Mouse (Mus musculus): ENCODE results near the gene Mfsd6l. TPM values are rescaled to one million over a fixed set of nuclear protein-coding genes. Genes with fewer than 3 reads are reported as not detected.
A peak's percentile ranks its signal among the peaks of the same experiment; 100 is the strongest.

Mfsd6l gene
- 0.23 TPM in 1 of 2 replicates, not detected in the other for polyA plus RNA-seq (2015; fragmentation: Nextera tagmentation; extraction: Ambion mirVana)

DNA sequence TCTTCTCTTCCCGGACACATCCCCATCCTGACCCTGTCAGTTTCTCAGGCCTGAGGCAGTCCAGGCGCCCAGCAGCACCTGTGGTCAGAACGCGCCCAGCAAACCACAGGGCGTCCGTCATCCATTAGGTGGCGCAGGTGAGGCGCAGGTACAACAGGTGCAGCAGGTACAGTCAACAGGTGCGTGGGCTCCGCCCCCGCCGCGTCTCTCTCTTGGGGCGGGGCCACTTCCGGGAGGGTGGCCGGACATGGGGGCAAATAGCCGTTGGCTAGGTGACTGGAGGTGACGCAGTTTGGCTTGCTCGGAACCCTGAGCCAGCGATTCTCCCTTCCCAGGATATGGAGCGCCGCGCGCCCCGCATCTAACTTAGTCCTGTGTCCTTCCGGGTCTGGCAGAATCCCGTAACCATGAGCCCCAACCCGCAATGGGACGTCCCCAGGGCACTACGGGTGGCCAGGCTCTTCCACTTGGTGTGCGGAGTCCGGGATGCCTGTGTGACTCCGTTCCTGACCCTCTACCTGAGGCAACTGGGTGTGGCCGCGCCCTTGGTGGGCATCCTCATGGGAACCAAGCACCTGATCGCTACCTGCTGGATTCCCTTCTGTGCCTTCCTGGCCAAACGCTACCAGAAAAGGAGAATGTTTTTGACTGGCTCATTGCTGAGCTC is at the start of gene Mfsd6l:
TSS of gene Mfsd6l (plus strand) at position 269 of the 667 bp plus-strand sequence.
- Histone ChIP-seq H3K9me3 (replicated peaks) (no peaks in the 10 kb centered on the region), H3K36me3 (no peaks in the 10 kb centered on the region), H3K4me1 (peaks cover 7% of the 10 kb centered on the region), H3K4me2 (peak within 1 kb of the TSS; percentile 53), H3K9ac (replicated peaks) (no peak within 1 kb of the TSS), H3K27me3 (replicated peaks) (peaks cover 12% of the 10 kb centered on the region), H3K27ac (replicated peaks) (no peak within 1 kb of the TSS), H3K4me3 (replicated peaks) (peak within 1 kb of the TSS; percentile 29)
- ATAC-seq (ENCODE audit: low FRiP score) = no peak
- WGBS = 9% methylated on average over 37 of the region's 37 CpGs

DNA sequence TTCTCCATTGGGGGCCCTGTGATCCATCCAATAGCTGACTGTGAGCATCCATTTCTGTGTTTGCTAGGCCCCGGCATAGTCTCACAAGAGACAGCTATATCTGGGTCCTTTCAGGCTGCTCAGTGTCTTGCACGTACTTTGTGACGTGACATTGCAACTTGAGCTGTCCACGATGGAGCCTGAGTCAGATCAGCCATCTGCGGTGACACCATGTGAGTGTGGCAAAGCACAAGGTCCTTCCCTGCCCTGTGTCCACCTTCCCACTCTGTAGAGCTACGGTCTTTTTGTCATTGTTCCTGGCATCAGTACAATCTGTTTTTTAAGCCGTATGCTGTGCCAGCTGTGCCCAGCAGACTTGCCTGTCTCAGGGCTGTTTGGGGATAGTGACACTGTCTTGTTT is 48.7 kb upstream of the Mfsd6l start:
- WGBS = 88% methylated on average over 7 of the region's 7 CpGs
- Histone ChIP-seq H3K4me3 (replicated peaks) (no peak overlapping the region), H3K9ac (replicated peaks) (no peak overlapping the region), H3K4me1 (no peaks in the 10 kb centered on the region), H3K27me3 (replicated peaks) (no peaks in the 10 kb centered on the region), H3K9me3 (replicated peaks) (no peaks in the 10 kb centered on the region), H3K4me2 (no peak overlapping the region), H3K27ac (replicated peaks) (no peak overlapping the region), H3K36me3 (no peaks in the 10 kb centered on the region)
- no peak for ATAC-seq (ENCODE audit: low FRiP score)

- no peaks in the 10 kb centered on the region for H3K27me3 ChIP-seq (replicated peaks)
- H3K9me3 ChIP-seq (replicated peaks) = no peaks in the 10 kb centered on the region
- H3K4me1 ChIP-seq = no peaks in the 10 kb centered on the region
- no peak overlapping the region for H3K27ac ChIP-seq (replicated peaks)
- no peak overlapping the region for H3K4me3 ChIP-seq (replicated peaks)
- no peaks in the 10 kb centered on the region for H3K36me3 ChIP-seq
- no peak for ATAC-seq (ENCODE audit: low FRiP score)
- H3K4me2 ChIP-seq = no peak overlapping the region
- H3K9ac ChIP-seq (replicated peaks) = no peak overlapping the region
- 81% methylated on average over 5 of the region's 5 CpGs for WGBS
Measured at GRCm38 (mm10) chr11:68508619-68509018, 47.4 kb upstream of the Mfsd6l start.

- Histone ChIP-seq H3K36me3 (no peaks in the 10 kb centered on the region), H3K4me2 (no peak overlapping the region), H3K9me3 (replicated peaks) (no peaks in the 10 kb centered on the region), H3K27ac (replicated peaks) (no peak overlapping the region), H3K9ac (replicated peaks) (no peak overlapping the region), H3K4me1 (no peaks in the 10 kb centered on the region), H3K4me3 (replicated peaks) (no peak overlapping the region), H3K27me3 (replicated peaks) (no peaks in the 10 kb centered on the region)
- 68% methylated on average over 2 of the region's 2 CpGs for WGBS
- no peak for ATAC-seq (ENCODE audit: low FRiP score)
Measured at GRCm38 (mm10) chr11:68509194-68509593, 46.8 kb upstream of the Mfsd6l start.

DNA sequence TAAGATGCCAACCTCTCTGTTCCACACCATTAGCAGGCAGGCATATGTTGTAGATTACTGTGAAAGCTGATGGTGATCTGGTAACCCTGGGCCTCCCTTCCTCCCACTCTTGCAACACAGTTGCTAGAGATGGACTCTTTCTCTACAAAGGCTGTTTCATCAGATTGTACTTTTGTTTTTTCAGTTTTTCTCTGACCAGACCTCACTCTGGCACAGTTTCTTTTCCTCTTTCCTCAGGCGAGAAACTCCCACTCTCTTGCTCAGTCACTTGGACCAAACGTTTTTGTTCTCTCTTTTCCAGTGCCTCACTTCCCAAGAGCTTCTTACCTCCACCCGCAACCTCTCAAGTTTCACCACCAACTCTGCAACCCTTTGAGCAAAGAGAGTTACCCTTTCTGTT is 42.0 kb upstream of the Mfsd6l start:
- no peak for ATAC-seq (ENCODE audit: low FRiP score)
- H3K27me3 ChIP-seq (replicated peaks) = no peaks in the 10 kb centered on the region
- H3K9ac ChIP-seq (replicated peaks) = no peak overlapping the region
- H3K4me3 ChIP-seq (replicated peaks) = no peak overlapping the region
- WGBS = 52% methylated on average over 3 of the region's 3 CpGs
- H3K4me2 ChIP-seq = no peak overlapping the region
- H3K9me3 ChIP-seq (replicated peaks) = no peaks in the 10 kb centered on the region
- H3K27ac ChIP-seq (replicated peaks) = no peak overlapping the region
- no peaks in the 10 kb centered on the region for H3K4me1 ChIP-seq
- H3K36me3 ChIP-seq = no peaks in the 10 kb centered on the region

GRCm38 (mm10) chr11:68519362-68519761 is 36.6 kb upstream of the Mfsd6l start:
- Histone ChIP-seq H3K4me3 (replicated peaks) (no peak overlapping the region), H3K27me3 (replicated peaks) (no peaks in the 10 kb centered on the region), H3K36me3 (no peaks in the 10 kb centered on the region), H3K27ac (replicated peaks) (no peak overlapping the region), H3K4me1 (no peaks in the 10 kb centered on the region), H3K4me2 (no peak overlapping the region), H3K9me3 (replicated peaks) (no peaks in the 10 kb centered on the region), H3K9ac (replicated peaks) (no peak overlapping the region)
- ATAC-seq (ENCODE audit: low FRiP score) = no peak
- 93% methylated on average over 4 of the region's 4 CpGs for WGBS

DNA sequence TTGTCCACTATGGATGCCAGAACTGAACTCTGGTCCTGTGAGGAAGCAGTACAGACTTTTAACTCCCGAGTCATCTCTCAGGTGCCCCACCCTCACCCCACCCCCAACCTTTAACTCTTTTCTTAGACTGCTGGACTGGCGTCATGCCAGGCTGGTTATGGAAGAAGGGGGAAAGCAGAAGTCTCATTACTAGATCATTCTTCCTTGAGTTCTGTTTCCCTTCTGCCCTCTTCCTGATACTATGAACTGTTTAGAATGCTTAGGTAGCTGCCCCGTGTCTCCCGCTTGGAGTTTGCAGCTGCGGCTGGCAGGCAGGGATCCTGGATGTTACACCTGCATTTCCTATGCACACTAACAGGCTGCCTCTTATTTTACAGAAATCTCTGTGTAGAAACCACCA is 36.2 kb upstream of the Mfsd6l start:
- no peak for ATAC-seq (ENCODE audit: low FRiP score)
- 93% methylated on average over 5 of the region's 5 CpGs for WGBS
- no peak overlapping the region for H3K27ac ChIP-seq (replicated peaks)
- H3K9ac ChIP-seq (replicated peaks) = no peak overlapping the region
- no peak overlapping the region for H3K4me3 ChIP-seq (replicated peaks)
- no peaks in the 10 kb centered on the region for H3K36me3 ChIP-seq
- H3K27me3 ChIP-seq (replicated peaks) = no peaks in the 10 kb centered on the region
- H3K4me2 ChIP-seq = no peak overlapping the region
- H3K9me3 ChIP-seq (replicated peaks) = no peaks in the 10 kb centered on the region
- no peaks in the 10 kb centered on the region for H3K4me1 ChIP-seq

DNA sequence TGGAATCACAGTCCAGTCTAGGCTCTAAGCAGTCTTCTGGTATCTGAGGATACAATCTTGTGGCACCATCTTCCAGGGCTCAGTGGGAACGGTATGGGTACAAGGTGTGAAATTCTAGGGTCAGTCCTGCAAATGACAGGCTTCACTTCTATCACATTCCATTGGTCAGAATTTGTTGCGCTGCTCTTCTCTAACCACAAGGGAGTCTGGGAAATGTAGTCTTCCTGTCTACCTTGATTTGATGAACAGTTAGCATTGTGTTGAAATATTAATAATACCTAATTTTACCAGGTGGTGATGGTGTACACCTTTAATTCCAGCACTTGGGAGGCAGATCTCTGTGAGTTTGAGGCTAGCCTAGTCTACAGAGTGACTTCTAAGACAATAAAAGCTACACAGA is 35.5 kb upstream of the Mfsd6l start:
- Histone ChIP-seq H3K4me3 (replicated peaks) (no peak overlapping the region), H3K9ac (replicated peaks) (no peak overlapping the region), H3K4me2 (no peak overlapping the region), H3K36me3 (no peaks in the 10 kb centered on the region), H3K9me3 (replicated peaks) (no peaks in the 10 kb centered on the region), H3K27me3 (replicated peaks) (no peaks in the 10 kb centered on the region), H3K27ac (replicated peaks) (no peak overlapping the region), H3K4me1 (no peaks in the 10 kb centered on the region)
- WGBS = 90% methylated on average over 2 of the region's 2 CpGs
- ATAC-seq (ENCODE audit: low FRiP score) = no peak

DNA sequence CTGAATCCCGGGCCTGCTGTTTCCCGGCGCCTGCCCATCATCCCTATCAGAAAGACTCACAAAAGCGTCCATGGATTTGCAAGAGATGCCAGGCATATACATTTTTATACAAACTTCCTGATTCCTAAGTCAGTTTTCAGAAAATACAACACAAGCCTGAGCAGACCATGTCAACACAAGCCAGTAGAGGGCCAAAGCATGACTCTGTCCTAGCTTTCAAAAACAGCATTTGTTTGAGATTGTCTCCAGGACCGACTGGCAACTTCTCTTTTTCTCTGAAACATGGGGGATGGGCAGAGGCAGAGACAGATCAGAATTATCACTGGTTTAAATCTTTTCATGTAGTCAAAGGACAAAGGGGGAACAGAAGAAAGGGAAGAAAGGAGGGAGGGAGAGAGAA is 34.6 kb upstream of the Mfsd6l start:
- Histone ChIP-seq H3K4me1 (no peaks in the 10 kb centered on the region), H3K4me2 (no peak overlapping the region)

GRCm38 (mm10) chr11:68526441-68526840 is 29.5 kb upstream of the Mfsd6l start:
- ATAC-seq (ENCODE audit: low FRiP score) = no peak
- 83% methylated on average over 4 of the region's 4 CpGs for WGBS
- H3K4me1 ChIP-seq = no peaks in the 10 kb centered on the region
- no peaks in the 10 kb centered on the region for H3K9me3 ChIP-seq (replicated peaks)
- no peaks in the 10 kb centered on the region for H3K27me3 ChIP-seq (replicated peaks)
- H3K9ac ChIP-seq (replicated peaks) = no peak overlapping the region
- no peaks in the 10 kb centered on the region for H3K36me3 ChIP-seq
- H3K27ac ChIP-seq (replicated peaks) = no peak overlapping the region
- H3K4me2 ChIP-seq = no peak overlapping the region
- no peak overlapping the region for H3K4me3 ChIP-seq (replicated peaks)

More for the DNA sequence above, 34.6 kb upstream of the Mfsd6l start:
- H3K36me3 ChIP-seq = no peaks in the 10 kb centered on the region
- no peak for ATAC-seq (ENCODE audit: low FRiP score)
- H3K9me3 ChIP-seq (replicated peaks) = no peaks in the 10 kb centered on the region
- WGBS = 78% methylated on average over 5 of the region's 5 CpGs
- no peak overlapping the region for H3K27ac ChIP-seq (replicated peaks)
- H3K27me3 ChIP-seq (replicated peaks) = no peaks in the 10 kb centered on the region
- H3K9ac ChIP-seq (replicated peaks) = no peak overlapping the region
- H3K4me3 ChIP-seq (replicated peaks) = no peak overlapping the region

GRCm38 (mm10) chr11:68531066-68531806 is 24.8 kb upstream of the Mfsd6l start:
- no peak overlapping the region for H3K27ac ChIP-seq (replicated peaks)
- H3K27me3 ChIP-seq (replicated peaks) = no peaks in the 10 kb centered on the region
- H3K4me2 ChIP-seq = no peak overlapping the region
- H3K9ac ChIP-seq (replicated peaks) = no peak overlapping the region
- no peaks in the 10 kb centered on the region for H3K36me3 ChIP-seq
- no peak for ATAC-seq (ENCODE audit: low FRiP score)
- 24% methylated on average over 16 of the region's 16 CpGs for WGBS
- no peaks in the 10 kb centered on the region for H3K9me3 ChIP-seq (replicated peaks)
- no peaks in the 10 kb centered on the region for H3K4me1 ChIP-seq
- H3K4me3 ChIP-seq (replicated peaks) = no peak overlapping the region

- Histone ChIP-seq H3K4me3 (replicated peaks) (no peak overlapping the region), H3K4me2 (no peak overlapping the region), H3K9ac (replicated peaks) (no peak overlapping the region), H3K36me3 (no peaks in the 10 kb centered on the region), H3K9me3 (replicated peaks) (no peaks in the 10 kb centered on the region), H3K27me3 (replicated peaks) (no peaks in the 10 kb centered on the region), H3K27ac (replicated peaks) (no peak overlapping the region), H3K4me1 (no peaks in the 10 kb centered on the region)
- WGBS = 81% methylated on average over 11 of the region's 11 CpGs
- no peak for ATAC-seq (ENCODE audit: low FRiP score)
Measured at GRCm38 (mm10) chr11:68531941-68532535, 23.9 kb upstream of the Mfsd6l start.
